Mouse (Mus musculus) stomach, embryonic 16.5 days (tissue): Measurements from ENCODE around the gene Zfp987. TPM values are rescaled to one million over a fixed set of nuclear protein-coding genes. Genes with fewer than 3 reads are reported as not detected.
"Not testable (repeated sequence)": the region's sequence is repeated elsewhere in the genome, so short reads cannot be mapped to it uniquely, and the experiment has no call there.

Source experiments
- ATAC-seq: fragments of 200-750 bp; cut with Nextera tagmentation; 2 replicates; pipeline ENCODE4 v1.8.0; 2017; ENCODE audit warnings: moderate number of reproducible peaks, moderate TSS enrichment; ENCODE audit not compliant: insufficient read depth, low FRiP score
- H3K27ac ChIP-seq: fragments of 300-500 bp; sonication (generic); 2 replicates; pipeline ENCODE4 v1.5.1; 2014; ENCODE audit warnings: low read length
- H3K27me3 ChIP-seq: fragments of 300-500 bp; sonication (generic); 2 replicates; pipeline ENCODE4 v1.6.1; 2014; ENCODE audit warnings: low read length, control low read depth, mixed read lengths; ENCODE audit not compliant: control insufficient read depth, insufficient read depth
- H3K36me3 ChIP-seq: fragments of 300-500 bp; sonication (generic); 2 replicates; pipeline ENCODE4 v1.6.1; 2014; ENCODE audit warnings: low read length; ENCODE audit not compliant: control insufficient read depth, insufficient read depth
- H3K4me1 ChIP-seq: fragments of 300-500 bp; sonication (generic); 2 replicates; pipeline ENCODE4 v1.6.1; 2014; ENCODE audit warnings: low read length, control low read depth, mixed read lengths; ENCODE audit not compliant: control insufficient read depth, insufficient read depth
- H3K4me2 ChIP-seq: fragments of 300-500 bp; sonication (generic); 2 replicates; pipeline ENCODE4 v1.6.1; 2014; ENCODE audit warnings: low read depth, low read length, mixed read lengths
- H3K4me3 ChIP-seq: fragments of 300-500 bp; sonication (generic); replicated peaks from 2 replicates; pipeline ENCODE4 v1.5.1; 2014; ENCODE audit warnings: mild to moderate bottlenecking, low read length
- H3K9ac ChIP-seq: fragments of 300-500 bp; sonication (generic); 2 replicates; pipeline ENCODE4 v1.6.1; 2014; ENCODE audit warnings: low read length
- H3K9me3 ChIP-seq: fragments of 300-500 bp; sonication (generic); replicated peaks from 2 replicates; pipeline ENCODE4 v1.6.1; 2016; ENCODE audit warnings: low read length, control low read depth; ENCODE audit not compliant: control insufficient read depth
- WGBS: fragments of 180-500 bp; shearing (Covaris S2); extraction: QIAGEN DNeasy Blood & Tissue Kit; methylation state at CpG from one replicate; pipeline ENCODE4 v1.1.7; 2014; 5-methylcytosine and 5-hydroxymethylcytosine counted together
- polyA plus RNA-seq: library from polyadenylated mRNA; unstranded; fragments of >200 nt; fragmentation: Nextera tagmentation; extraction: Ambion mirVana; gene quantifications from 2 replicates; pipeline ENCODE4 v1.2.1, GENCODE M21; 2015

Gene Zfp987
- polyA plus RNA-seq, 1 experiment from 2014 or later, result 0.26 TPM

- H3K27ac ChIP-seq, ATAC-seq, H3K4me3 ChIP-seq, H3K4me2 ChIP-seq, H3K9me3 ChIP-seq, H3K27me3 ChIP-seq, H3K36me3 ChIP-seq, H3K4me1 ChIP-seq, H3K9ac ChIP-seq: not testable (repeated sequence)
- 76% methylated on average over 3 of the region's 3 CpGs for WGBS
Observed at GRCm38 (mm10) chr4:146167202-146167832, 70.2 kb downstream of the Zfp987 start.

- not testable (repeated sequence) for H3K4me3 ChIP-seq, H3K9ac ChIP-seq, H3K27me3 ChIP-seq, H3K4me1 ChIP-seq, H3K27ac ChIP-seq, H3K4me2 ChIP-seq, H3K36me3 ChIP-seq, H3K9me3 ChIP-seq
- peak; percentile 57 for ATAC-seq
- 77% methylated on average over 10 of the region's 10 CpGs for WGBS
Observed at GRCm38 (mm10) chr4:146167879-146168532, 70.9 kb downstream of the Zfp987 start.

GRCm38 (mm10) chr4:146168730-146169215 is 71.7 kb downstream of the Zfp987 start:
- H3K9ac ChIP-seq, H3K9me3 ChIP-seq, H3K4me1 ChIP-seq, H3K27ac ChIP-seq, H3K36me3 ChIP-seq, H3K27me3 ChIP-seq, H3K4me3 ChIP-seq, H3K4me2 ChIP-seq: not testable (repeated sequence)
- peak; percentile 64 for ATAC-seq
- WGBS, result no CpG with 5 or more reads among the region's 2 CpGs

- not testable (repeated sequence) for H3K9me3 ChIP-seq, H3K4me1 ChIP-seq, H3K27ac ChIP-seq, H3K36me3 ChIP-seq, H3K9ac ChIP-seq, H3K4me2 ChIP-seq, H3K27me3 ChIP-seq, H3K4me3 ChIP-seq
- ATAC-seq, result peak; percentile 85
- WGBS, result 56% methylated on average over 3 of the region's 4 CpGs
Observed at GRCm38 (mm10) chr4:146173378-146174226, 76.5 kb downstream of the Zfp987 start.

Other genes starting within 250 kb of the Zfp987 start
- not detected in 2 replicates for gene Zfp986, start 228.5 kb upstream of the Zfp987 start, polyA plus RNA-seq
- gene Zfp600, start 59.5 kb downstream of the Zfp987 start, polyA plus RNA-seq, result not detected in 2 replicates